Mouse (Mus musculus) stomach, postnatal 0 days (tissue): Measurements from ENCODE around the gene Itga2. TPM values are rescaled to one million over a fixed set of nuclear protein-coding genes. Genes with fewer than 3 reads are reported as not detected.

Experiments
- ATAC-seq: fragments of 200-750 bp; cut with Nextera tagmentation; 2 replicates; pipeline ENCODE4 v1.8.0; 2017; ENCODE audit not compliant: low FRiP score, low TSS enrichment
- DNase-seq: peaks from one replicate; pipeline ENCODE4 v3.0.0-alpha.2; 2016; ENCODE audit warnings: low spot score
- H3K27ac ChIP-seq: fragments of 300-500 bp; sonication (generic); replicated peaks from 2 replicates; pipeline ENCODE4 v1.5.1; 2014; ENCODE audit warnings: mild to moderate bottlenecking, control low read depth
- H3K27me3 ChIP-seq: fragments of 300-500 bp; sonication (generic); 2 replicates; pipeline ENCODE4 v1.6.1; 2014; ENCODE audit warnings: low read length; ENCODE audit not compliant: control insufficient read depth, insufficient read depth
- H3K36me3 ChIP-seq: fragments of 300-500 bp; sonication (generic); 2 replicates; pipeline ENCODE4 v1.6.1; 2014; ENCODE audit warnings: low read length, mixed read lengths; ENCODE audit not compliant: control insufficient read depth, insufficient read depth
- H3K4me1 ChIP-seq: fragments of 300-500 bp; sonication (generic); replicated peaks from 2 replicates; pipeline ENCODE4 v1.6.1; 2014; ENCODE audit warnings: antibody characterized with exemption; ENCODE audit not compliant: control insufficient read depth, insufficient read depth
- H3K4me2 ChIP-seq: fragments of 300-500 bp; sonication (generic); replicated peaks from 2 replicates; pipeline ENCODE4 v1.6.1; 2014; ENCODE audit warnings: low read depth, mild to moderate bottlenecking, control low read depth, moderate library complexity
- H3K4me3 ChIP-seq: fragments of 300-500 bp; sonication (generic); 2 replicates; pipeline ENCODE4 v1.5.1; 2014; ENCODE audit warnings: low read depth, low read length, control low read depth
- H3K9ac ChIP-seq: fragments of 300-500 bp; sonication (generic); 2 replicates; pipeline ENCODE4 v1.6.1; 2014; ENCODE audit warnings: mild to moderate bottlenecking, low read length, control low read depth, mixed read lengths
- H3K9me3 ChIP-seq: fragments of 300-500 bp; sonication (generic); 2 replicates; pipeline ENCODE4 v1.6.1; 2016; ENCODE audit warnings: low read length; ENCODE audit not compliant: control insufficient read depth
- CTCF ChIP-seq: IDR thresholded peaks from 2 replicates; pipeline ENCODE4 v1.5.1; 2016; ENCODE audit warnings: antibody characterized with exemption, low read depth, mild to moderate bottlenecking, moderate library complexity
- EP300 ChIP-seq: optimal IDR thresholded peaks from 2 replicates; pipeline ENCODE3; 2016; ENCODE audit warnings: antibody characterized with exemption
- WGBS: fragments of 180-500 bp; shearing (Covaris S2); extraction: QIAGEN DNeasy Blood & Tissue Kit; methylation state at CpG from one replicate; pipeline ENCODE4 v1.1.7; 2014; 5-methylcytosine and 5-hydroxymethylcytosine counted together
- polyA plus RNA-seq: library from polyadenylated mRNA; unstranded; fragments of >200 nt; fragmentation: Nextera tagmentation; extraction: Ambion mirVana; gene quantifications from 2 replicates; pipeline ENCODE4 v1.2.1, GENCODE M21; 2015

The Itga2 gene
- polyA plus RNA-seq, 1 experiment from 2014 or later, result 4.4 TPM

DNA sequence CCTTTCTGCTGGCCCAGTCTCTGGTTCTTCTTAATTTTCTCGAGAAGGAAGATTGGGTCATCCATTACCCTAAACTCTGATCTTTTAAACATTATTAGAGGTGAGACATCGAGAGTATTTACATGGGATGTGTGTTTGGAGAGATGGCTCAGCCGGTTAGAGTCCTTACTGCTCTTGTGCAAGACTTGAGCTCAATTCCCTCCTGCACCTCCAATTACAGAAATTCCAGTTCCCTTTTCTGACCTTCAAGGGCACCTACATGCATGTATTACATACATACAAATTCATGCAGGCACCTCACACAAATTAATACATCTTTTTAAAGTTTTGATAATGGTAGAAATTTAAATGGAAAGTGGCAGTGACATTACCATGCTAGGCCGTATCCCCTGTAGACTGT lies 91.4 kb downstream of the Itga2 start:
- no peak overlapping the region for H3K27ac ChIP-seq
- H3K36me3 ChIP-seq, result no peaks in the 10 kb centered on the region
- no peak overlapping the region for H3K4me3 ChIP-seq
- WGBS, result 76% methylated on average over 4 of the region's 4 CpGs
- 0 out of 2 replicates have a peak, but pooled peaks cover 5% of the 10 kb centered on the region for H3K4me1 ChIP-seq
- no peaks in the 10 kb centered on the region for H3K9me3 ChIP-seq
- H3K9ac ChIP-seq, result no peak overlapping the region
- no peak overlapping the region for H3K4me2 ChIP-seq
- DNase-seq (no peak), ATAC-seq (no peak)
- no peaks in the 10 kb centered on the region for H3K27me3 ChIP-seq
- TF ChIP-seq EP300, result no peak
- TF ChIP-seq CTCF, result no peak

DNA sequence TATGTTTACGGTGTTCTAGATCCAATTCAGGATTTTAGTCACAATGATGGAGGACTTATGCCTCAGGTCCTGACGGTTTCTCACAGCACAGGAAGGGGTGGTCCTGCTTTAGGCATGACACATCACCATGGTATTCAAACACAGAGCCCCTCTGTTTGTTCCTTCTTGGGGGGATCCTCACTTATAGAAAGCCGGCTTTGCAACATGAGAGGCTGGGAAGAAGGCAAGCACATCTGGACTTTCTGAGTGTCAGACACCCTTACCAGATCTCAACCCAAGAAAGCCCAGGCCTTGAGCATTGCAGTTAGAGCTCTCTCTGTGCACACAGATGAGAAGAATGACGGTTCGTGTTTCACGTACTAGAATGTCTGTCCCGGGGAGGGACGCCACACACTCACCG lies 92.8 kb downstream of the Itga2 start:
- H3K27ac ChIP-seq, result peak overlapping the region; percentile 73
- ATAC-seq, result no peak; the same call in 1 of the 2 replicates
- no peaks in the 10 kb centered on the region for H3K36me3 ChIP-seq
- H3K9me3 ChIP-seq, result no peaks in the 10 kb centered on the region
- 0 out of 2 replicates have a peak, but pooled peaks cover 5% of the 10 kb centered on the region for H3K4me1 ChIP-seq
- no peak overlapping the region for H3K9ac ChIP-seq
- TF ChIP-seq EP300 (no peak), CTCF (no peak)
- no peak overlapping the region for H3K4me2 ChIP-seq
- DNase-seq, result no peak
- WGBS, result 60% methylated on average over 9 of the region's 9 CpGs
- no peaks in the 10 kb centered on the region for H3K27me3 ChIP-seq
- no peak overlapping the region for H3K4me3 ChIP-seq

DNA sequence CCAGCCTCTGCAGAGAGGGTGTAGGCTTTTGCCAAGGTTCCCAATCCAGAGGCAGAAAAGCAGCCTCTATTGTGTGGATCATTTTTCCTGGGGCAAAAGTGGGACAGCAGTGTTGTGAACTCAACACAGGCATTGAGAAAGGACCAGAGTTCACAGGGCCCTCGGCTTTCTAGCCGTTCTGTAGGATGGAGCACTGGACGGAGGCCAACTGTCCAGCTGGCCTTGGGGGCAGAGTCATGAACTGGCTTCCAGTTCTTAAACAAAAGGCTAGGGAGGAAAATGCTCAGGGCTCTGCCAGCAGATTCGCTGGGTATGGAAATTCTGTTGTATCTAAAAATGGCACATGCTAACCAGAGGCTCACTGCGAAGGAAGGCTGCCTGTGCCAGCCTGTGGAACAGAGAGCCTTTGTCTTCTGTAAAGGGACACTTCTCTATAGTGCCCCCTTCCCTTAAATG lies 93.3 kb downstream of the Itga2 start:
- TF ChIP-seq CTCF, result no peak
- no peak for TF ChIP-seq EP300
- DNase-seq (peak; percentile 45), ATAC-seq (peak; percentile 59; the same call in 1 of the 2 replicates)
- Histone ChIP-seq H3K4me1 (0 out of 2 replicates have a peak, but pooled peaks cover 5% of the 10 kb centered on the region), H3K27ac (peak overlapping the region; percentile 73), H3K9me3 (no peaks in the 10 kb centered on the region), H3K9ac (no peak overlapping the region), H3K4me2 (no peak overlapping the region), H3K36me3 (no peaks in the 10 kb centered on the region), H3K4me3 (no peak overlapping the region), H3K27me3 (no peaks in the 10 kb centered on the region)
- whole genome bisulfite sequencing, result 39% methylated on average over 5 of the region's 5 CpGs

DNA sequence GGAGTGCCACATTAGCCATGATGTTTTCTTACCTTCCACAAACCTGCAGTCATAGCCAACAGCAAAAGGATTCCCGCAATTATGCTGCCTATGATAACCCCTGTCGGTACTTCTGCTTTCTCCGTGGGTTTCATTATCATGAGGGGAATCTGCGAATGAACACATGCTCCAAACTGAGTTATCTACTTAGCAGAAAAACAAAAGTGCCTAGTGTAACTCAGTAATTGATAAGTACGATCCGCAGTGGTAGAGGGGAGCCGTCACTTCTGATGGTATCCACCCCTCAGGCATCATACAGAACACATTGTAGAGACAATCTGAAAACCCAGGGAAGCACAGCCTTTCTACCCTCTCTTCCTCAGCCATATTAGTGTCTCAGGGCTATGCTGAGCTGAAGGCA lies 94.8 kb downstream of the Itga2 start:
- Histone ChIP-seq H3K36me3 (no peaks in the 10 kb centered on the region), H3K9ac (no peak overlapping the region), H3K4me1 (0 out of 2 replicates have a peak, but pooled peaks cover 5% of the 10 kb centered on the region), H3K9me3 (no peaks in the 10 kb centered on the region), H3K27me3 (no peaks in the 10 kb centered on the region), H3K27ac (no peak overlapping the region), H3K4me2 (no peak overlapping the region), H3K4me3 (no peak overlapping the region)
- DNase-seq, result no peak
- TF ChIP-seq CTCF, result no peak
- no peak for ATAC-seq
- 82% methylated on average over 7 of the region's 7 CpGs for WGBS

DNA sequence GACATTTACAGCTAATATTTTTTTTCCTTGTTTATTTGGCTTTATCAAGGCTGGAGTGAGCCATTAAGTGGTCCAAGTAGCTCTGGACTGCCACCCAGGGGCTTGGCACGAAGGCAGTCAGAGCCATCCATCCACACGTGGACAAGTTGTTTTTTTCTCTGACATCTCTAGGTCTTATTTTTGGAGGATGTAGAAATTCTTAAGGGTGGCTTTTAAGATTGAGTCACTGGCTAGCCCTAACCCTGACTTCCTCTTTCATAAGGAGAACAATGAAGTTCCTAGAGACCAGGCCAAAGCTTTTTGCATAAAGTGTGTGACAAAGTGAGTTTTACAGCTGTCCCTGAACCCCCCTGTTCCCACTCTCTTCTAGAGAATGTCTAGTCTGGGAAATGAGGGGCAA lies 97.3 kb downstream of the Itga2 start:
- DNase-seq, result no peak
- TF ChIP-seq EP300, result no peak
- TF ChIP-seq CTCF, result 0 out of 2 replicates have a peak, but pooled peaks have one; percentile 3
- Histone ChIP-seq H3K27me3 (no peaks in the 10 kb centered on the region), H3K4me1 (0 out of 2 replicates have a peak, but pooled peaks cover 5% of the 10 kb centered on the region), H3K4me2 (no peak overlapping the region), H3K9ac (no peak overlapping the region), H3K36me3 (0 out of 2 replicates have a peak, but pooled peaks cover 4% of the 10 kb centered on the region), H3K9me3 (no peaks in the 10 kb centered on the region), H3K4me3 (no peak overlapping the region), H3K27ac (no peak overlapping the region)
- ATAC-seq, result no peak
- 46% methylated on average over 2 of the region's 2 CpGs for WGBS

DNA sequence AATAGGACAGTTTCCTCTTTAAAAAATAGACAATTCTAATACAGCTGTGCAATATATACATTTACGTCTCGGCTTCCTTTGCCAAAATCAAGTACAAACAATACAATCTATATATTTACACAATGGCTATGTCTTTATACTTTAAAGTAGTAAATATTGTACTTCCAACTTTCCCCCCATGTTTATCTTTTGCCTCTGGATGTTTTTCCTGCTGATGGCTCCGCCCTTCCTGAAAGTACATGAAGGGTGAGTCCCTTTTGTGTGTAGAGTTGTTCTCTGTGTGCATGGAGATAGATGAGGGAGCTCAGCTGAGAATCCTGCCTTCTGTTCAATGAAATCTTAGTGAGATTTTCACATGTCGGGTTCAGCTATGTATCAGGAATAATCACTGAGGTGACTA lies 98.5 kb downstream of the Itga2 start:
- TF ChIP-seq CTCF (no peak), EP300 (no peak)
- Histone ChIP-seq H3K4me2 (no peak overlapping the region), H3K27me3 (no peaks in the 10 kb centered on the region), H3K9ac (no peak overlapping the region), H3K4me3 (no peak overlapping the region), H3K4me1 (no peaks in the 10 kb centered on the region), H3K9me3 (no peaks in the 10 kb centered on the region), H3K27ac (0 out of 2 replicates have a peak overlapping the region, but pooled peaks have one; percentile 9), H3K36me3 (0 out of 2 replicates have a peak, but pooled peaks cover 4% of the 10 kb centered on the region)
- DNase-seq, result no peak
- ATAC-seq, result no peak
- WGBS, result 45% methylated on average over 4 of the region's 4 CpGs
